Mouse (Mus musculus) CH12.LX (cell line): ENCODE data around the gene Igflr1. TPM values are rescaled to one million over a fixed set of nuclear protein-coding genes. Genes with fewer than 3 reads are reported as not detected.

Source experiments
- DNase-seq: peaks from one replicate; pipeline ENCODE4 v3.0.0-alpha.2; 2013; ENCODE audit errors: extremely low read depth
- H3K27ac ChIP-seq: 2 replicates; pipeline ENCODE4 v1.5.1; 2012; ENCODE audit warnings: low read depth, mild to moderate bottlenecking, control low read depth, moderate library complexity; ENCODE audit not compliant: insufficient read depth
- H3K27me3 ChIP-seq: replicated peaks from 2 replicates; pipeline ENCODE3; 2012; ENCODE audit warnings: inconsistent platforms
- H3K36me3 ChIP-seq, 2 experiments: replicated peaks in 1 of 2; 2 replicates each; pipeline versions ENCODE3 to v1.6.1; 2012; ENCODE audit warnings: inconsistent platforms in 1 of 2, low read length in 1 of 2, mild to moderate bottlenecking in 1 of 2, mixed read lengths in 1 of 2, moderate library complexity in 1 of 2; ENCODE audit not compliant: control insufficient read depth in 1 of 2, insufficient read depth in 1 of 2
- H3K4me1 ChIP-seq, 2 experiments: 2 replicates each; pipeline ENCODE4 v1.6.1; 2012; ENCODE audit warnings: inconsistent platforms in 1 of 2, moderate library complexity in 1 of 2; ENCODE audit not compliant: insufficient read depth in 2 of 2, control insufficient read depth in 1 of 2
- H3K4me2 ChIP-seq: 2 replicates; pipeline ENCODE4 v1.6.1; 2012; ENCODE audit warnings: low read depth, mild to moderate bottlenecking, control low read depth; ENCODE audit not compliant: poor library complexity, insufficient read depth, severe bottlenecking
- H3K4me3 ChIP-seq, 3 experiments: fragments of 150-350 bp in 1 of 3; sonication (generic) in 1 of 3; replicated peaks in 1 of 3; 2 replicates each; pipeline versions ENCODE3 to v1.5.1; 2011 to 2012; ENCODE audit warnings: low read depth in 2 of 3, low read length in 2 of 3, mild to moderate bottlenecking in 2 of 3, moderate library complexity in 2 of 3, control low read depth in 1 of 3, improper control_type of control experiment in 1 of 3, inconsistent platforms in 1 of 3, mixed read lengths in 1 of 3; ENCODE audit not compliant: poor library complexity in 1 of 3
- H3K79me2 ChIP-seq: replicated peaks from 2 replicates; pipeline ENCODE4 v1.6.1; 2012; ENCODE audit warnings: mild to moderate bottlenecking, moderate library complexity; ENCODE audit not compliant: control insufficient read depth, poor library complexity, insufficient read depth, severe bottlenecking; ENCODE audit errors: extremely low read depth
- H3K9ac ChIP-seq: 2 replicates; pipeline ENCODE4 v1.6.1; 2012; ENCODE audit warnings: low read depth, mild to moderate bottlenecking, control low read depth, moderate library complexity; ENCODE audit not compliant: insufficient read depth
- H3K9me3 ChIP-seq: replicated peaks from 2 replicates; pipeline ENCODE3; 2012; ENCODE audit warnings: low read length, inconsistent platforms, mixed read lengths
- CHD2 ChIP-seq: IDR thresholded peaks from 2 replicates; pipeline ENCODE4 v1.6.1; 2011; ENCODE audit warnings: low read length, improper control_type of control experiment
- CTCF ChIP-seq, 2 experiments: IDR thresholded peaks in 1 of 2; conservative IDR thresholded peaks in 1 of 2; 2 replicates each; pipeline ENCODE4 v1.5.1; 2011 to 2012; ENCODE audit warnings: low read depth in 2 of 2, low read length in 2 of 2, improper control_type of control experiment in 1 of 2, inconsistent platforms in 1 of 2, mild to moderate bottlenecking in 1 of 2, moderate library complexity in 1 of 2
- E2F4 ChIP-seq: IDR thresholded peaks from 2 replicates; pipeline ENCODE4 v1.6.1; 2011; ENCODE audit warnings: low read depth, low read length, improper control_type of control experiment; ENCODE audit not compliant: insufficient replicate concordance
- ELF1 ChIP-seq: IDR thresholded peaks from 2 replicates; pipeline ENCODE4 v1.6.1; 2014; ENCODE audit warnings: low read depth, mild to moderate bottlenecking, inconsistent platforms, low read length, improper control_type of control experiment
- HCFC1 ChIP-seq: IDR thresholded peaks from 2 replicates; pipeline ENCODE4 v1.6.1; 2012; ENCODE audit warnings: low read depth, mild to moderate bottlenecking, inconsistent platforms, low read length, improper control_type of control experiment
- MEF2A ChIP-seq: IDR thresholded peaks from 2 replicates; pipeline ENCODE4 v1.6.1; 2014; ENCODE audit warnings: low read depth, mild to moderate bottlenecking, inconsistent platforms, low read length, improper control_type of control experiment, borderline replicate concordance
- MXI1 ChIP-seq: IDR thresholded peaks from 2 replicates; pipeline ENCODE4 v1.6.1; 2011; ENCODE audit warnings: mild to moderate bottlenecking, low read depth, low read length, improper control_type of control experiment
- MYC ChIP-seq: IDR thresholded peaks from 2 replicates; pipeline ENCODE4 v1.6.1; 2011; ENCODE audit warnings: low read depth, mild to moderate bottlenecking, improper control_type of control experiment, low read length
- PAX5 ChIP-seq: IDR thresholded peaks from 2 replicates; pipeline ENCODE4 v1.6.1; 2012; ENCODE audit warnings: low read length, inconsistent platforms, mixed read lengths
- POLR2AphosphoS2 ChIP-seq: IDR thresholded peaks from 2 replicates; pipeline ENCODE4 v1.6.1; 2011; ENCODE audit warnings: low read depth, low read length, improper control_type of control experiment
- SIN3A ChIP-seq: IDR thresholded peaks from 2 replicates; pipeline ENCODE4 v1.6.1; 2012; ENCODE audit warnings: low read length, improper control_type of control experiment, inconsistent platforms
- SMC3 ChIP-seq: IDR thresholded peaks from 2 replicates; pipeline ENCODE4 v1.6.1; 2011; ENCODE audit warnings: low read depth, low read length, improper control_type of control experiment
- TBP ChIP-seq: conservative IDR thresholded peaks from 2 replicates; pipeline ENCODE4 v1.6.1; 2011; ENCODE audit warnings: low read depth, low read length, improper control_type of control experiment
- TCF12 ChIP-seq: IDR thresholded peaks from 2 replicates; pipeline ENCODE4 v1.6.1; 2014; ENCODE audit warnings: low read depth, mild to moderate bottlenecking, inconsistent platforms, low read length, improper control_type of control experiment
- UBTF ChIP-seq: IDR thresholded peaks from 2 replicates; pipeline ENCODE4 v1.6.1; 2012; ENCODE audit warnings: low read depth, mild to moderate bottlenecking, inconsistent platforms, low read length, improper control_type of control experiment, moderate library complexity
- USF1 ChIP-seq: IDR thresholded peaks from 2 replicates; pipeline ENCODE4 v1.6.1; 2014; ENCODE audit warnings: low read depth, mild to moderate bottlenecking, inconsistent platforms, low read length, improper control_type of control experiment
- USF2 ChIP-seq: conservative IDR thresholded peaks from 2 replicates; pipeline ENCODE4 v1.6.1; 2011; ENCODE audit warnings: low read depth, low read length, improper control_type of control experiment
- ZC3H11A ChIP-seq: IDR thresholded peaks from 2 replicates; pipeline ENCODE4 v1.6.1; 2012; ENCODE audit warnings: low read depth, mild to moderate bottlenecking, inconsistent platforms, low read length, improper control_type of control experiment
- ZMIZ1 ChIP-seq: IDR thresholded peaks from 2 replicates; pipeline ENCODE4 v1.6.1; 2012; ENCODE audit warnings: low read depth, mild to moderate bottlenecking, inconsistent platforms, low read length, improper control_type of control experiment
- ZNF384 ChIP-seq: IDR thresholded peaks from 2 replicates; pipeline ENCODE4 v1.6.1; 2012; ENCODE audit warnings: low read depth, low read length, improper control_type of control experiment, inconsistent platforms
- dilution Hi-C: fragments of 300-500 bp; cut with MboI; formaldehyde crosslinking; loops from 2 replicates; pipeline ENCODE4 v1.14.3; 2020; ENCODE audit warnings: low sequenced_read_pairs; ENCODE audit not compliant: extremely low pct_unique_long_range_greater_than_20kb, extremely low pct_ligation_motif_present
- in situ Hi-C: fragments of 300-500 bp; cut with MboI; formaldehyde crosslinking; loops from 3 replicates; pipeline ENCODE4 v1.14.3; 2019; ENCODE audit warnings: low sequenced_read_pairs, low pct_ligation_motif_present, low pct_unique_long_range_greater_than_20kb, mixed read lengths
- polyA plus RNA-seq: library from polyadenylated mRNA; unstranded; fragments of >175 nt; gene quantifications from 2 replicates; pipeline ENCODE4 v1.2.1, GENCODE M21; 2012; ENCODE audit warnings: low read depth; ENCODE audit not compliant: insufficient read length
- total RNA-seq, 2 experiments: library from RNA; depleted of rRNA; stranded (reverse); fragments of 300-350 nt in 1 of 2; fragments of >200 nt in 1 of 2; gene quantifications; 2 replicates each; pipeline ENCODE4 v1.2.3; 2012 to 2014

Gene Igflr1
- total and polyA plus RNA-seq, 3 experiments, result 1.3 TPM; not detected in 2

DNA sequence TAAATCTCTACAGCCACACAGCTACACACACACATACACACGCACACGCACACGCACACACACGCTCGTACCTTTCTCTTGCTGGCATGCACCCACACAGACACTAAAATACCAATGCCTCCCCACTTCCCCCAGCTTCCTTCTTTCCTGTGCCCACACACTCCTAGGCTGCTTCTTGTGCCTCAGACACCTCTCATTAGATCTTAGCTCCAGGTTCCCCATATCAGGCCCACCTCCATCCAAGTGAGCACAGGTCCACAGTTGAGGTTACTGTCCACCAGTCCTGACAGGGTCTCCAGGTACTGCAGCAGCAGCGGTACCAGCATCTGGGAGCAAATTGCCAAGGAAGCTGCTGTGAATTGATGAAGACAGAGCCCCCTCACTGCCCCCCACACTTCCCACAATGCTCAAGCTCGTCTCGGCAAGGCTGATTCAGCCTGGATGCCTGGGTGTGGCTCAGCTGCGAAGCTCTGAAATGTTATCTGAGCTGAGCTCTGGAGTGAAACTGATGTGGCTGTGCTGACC lies 33.9 kb upstream of the Igflr1 start:
- H3K79me2 ChIP-seq, result no peaks in the 10 kb centered on the region
- peaks cover 4 to 14% of the 10 kb centered on the region in 2 experiments for H3K4me1 ChIP-seq
- TF ChIP-seq MYC (no peak), MEF2A (no peak), ZC3H11A (no peak), ELF1 (no peak), TBP (no peak), HCFC1 (no peak), PAX5 (no peak), MXI1 (no peak), ZMIZ1 (no peak), SMC3 (no peak)
- TF ChIP-seq, all 38 proteins: peak for 0
- no peaks in the 10 kb centered on the region for H3K9me3 ChIP-seq
- no peak overlapping the region for H3K9ac ChIP-seq
- in situ Hi-C loops, result no loop called here
- H3K4me3 ChIP-seq, result no peak overlapping the region
- peaks cover 29 to 68% of the 10 kb centered on the region in 2 experiments for H3K36me3 ChIP-seq
- H3K27ac ChIP-seq, result no peak overlapping the region
- dilution Hi-C loops, result no loop called here
- DNase-seq, result no peak
- no peaks in the 10 kb centered on the region for H3K27me3 ChIP-seq
- no peak overlapping the region for H3K4me2 ChIP-seq

DNA sequence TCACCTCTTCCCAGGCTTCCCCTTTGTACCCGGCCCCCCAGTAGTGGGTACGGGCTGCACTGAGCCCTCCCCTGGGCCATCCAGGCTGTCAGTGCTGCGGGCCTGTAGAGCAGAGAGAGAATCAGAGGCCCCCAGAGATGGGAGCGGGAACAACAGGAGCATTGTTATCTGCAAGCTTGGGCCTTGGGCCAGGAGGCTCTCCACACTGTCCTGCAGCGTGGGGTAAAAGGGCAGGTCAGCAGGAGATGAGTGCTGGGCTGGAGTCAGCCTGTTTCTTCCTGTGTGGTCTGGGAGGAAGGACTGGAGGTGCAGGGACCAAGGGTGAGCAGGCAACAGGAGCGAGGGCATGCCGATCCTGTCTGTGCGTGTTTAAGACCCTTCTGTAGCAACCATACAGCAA lies 32.3 kb upstream of the Igflr1 start:
- DNase-seq, result no peak
- Histone ChIP-seq H3K79me2 (no peaks in the 10 kb centered on the region), H3K4me2 (no peak overlapping the region), H3K36me3 (peaks cover 25 to 57% of the 10 kb centered on the region in 2 experiments), H3K9ac (no peak overlapping the region), H3K9me3 (no peaks in the 10 kb centered on the region), H3K4me1 (peaks cover 4 to 14% of the 10 kb centered on the region in 2 experiments), H3K4me3 (no peak overlapping the region), H3K27ac (no peak overlapping the region), H3K27me3 (no peaks in the 10 kb centered on the region)
- dilution Hi-C loops, result no loop called here
- in situ Hi-C loops, result no loop called here
- TF ChIP-seq HCFC1 (no peak), MXI1 (no peak), ELF1 (no peak), E2F4 (no peak), CTCF (conservative IDR thresholded peaks at IDR 0.05 in 1 of 2, IDR thresholded peaks at IDR 0.05 in 1 of 2; ENCODE audit: low read depth in 2 of 2, low read length in 2 of 2) (no peak), ZNF384 (no peak), USF2 (no peak), TCF12 (no peak), CHD2 (no peak), POLR2AphosphoS2 (no peak), PAX5 (no peak), USF1 (no peak), UBTF (no peak), SIN3A (no peak), TBP (no peak)
